Mouse (Mus musculus) MEL-GATA-1-ER (cell line): ENCODE measurements around the gene Sh3bgrl2.

Experiments
- DNase-seq: peaks from one replicate; pipeline ENCODE4 v3.0.0-alpha.2; 2012; ENCODE audit warnings: low read depth; ENCODE audit errors: extremely low read depth

Sh3bgrl2 gene

GRCm38 (mm10) chr9:83628669-83629612 is 80.8 kb downstream of the Sh3bgrl2 start:
- DNase-seq = no peak

GRCm38 (mm10) chr9:83630341-83630740 is 82.2 kb downstream of the Sh3bgrl2 start:
- DNase-seq = no peak

- no peak for DNase-seq
Measured at GRCm38 (mm10) chr9:83631920-83632319, 83.8 kb downstream of the Sh3bgrl2 start.

GRCm38 (mm10) chr9:83634703-83635102 is 86.6 kb downstream of the Sh3bgrl2 start:
- DNase-seq = no peak

GRCm38 (mm10) chr9:83635997-83636396 is 87.9 kb downstream of the Sh3bgrl2 start:
- DNase-seq = no peak

GRCm38 (mm10) chr9:83643139-83643538 is 95.0 kb downstream of the Sh3bgrl2 start:
- no peak for DNase-seq

- no peak for DNase-seq
Measured at GRCm38 (mm10) chr9:83643833-83644232, 95.7 kb downstream of the Sh3bgrl2 start.

- DNase-seq = no peak
Measured at GRCm38 (mm10) chr9:83646215-83646614, 98.1 kb downstream of the Sh3bgrl2 start.

GRCm38 (mm10) chr9:83646691-83647090 is 98.6 kb downstream of the Sh3bgrl2 start:
- DNase-seq = no peak

GRCm38 (mm10) chr9:83647919-83648705 is 100.0 kb downstream of the Sh3bgrl2 start:
- no peak for DNase-seq

- DNase-seq = no peak
Measured at GRCm38 (mm10) chr9:83648733-83649132, 100.6 kb downstream of the Sh3bgrl2 start.

- no peak for DNase-seq
Measured at GRCm38 (mm10) chr9:83652015-83652414, 103.9 kb downstream of the Sh3bgrl2 start.

GRCm38 (mm10) chr9:83652590-83653172 is 104.6 kb downstream of the Sh3bgrl2 start:
- no peak for DNase-seq

GRCm38 (mm10) chr9:83654601-83655000 is 106.5 kb downstream of the Sh3bgrl2 start:
- DNase-seq = no peak

GRCm38 (mm10) chr9:83656960-83657651 is 109.0 kb downstream of the Sh3bgrl2 start:
- no peak for DNase-seq

- DNase-seq = no peak
Measured at GRCm38 (mm10) chr9:83657652-83658002, 109.5 kb downstream of the Sh3bgrl2 start.

- no peak for DNase-seq
Measured at GRCm38 (mm10) chr9:83659081-83659480, 111.0 kb downstream of the Sh3bgrl2 start.

- DNase-seq = no peak
Measured at GRCm38 (mm10) chr9:83661811-83662210, 113.7 kb downstream of the Sh3bgrl2 start.

- DNase-seq = no peak
Measured at GRCm38 (mm10) chr9:83663981-83664897, 116.1 kb downstream of the Sh3bgrl2 start.

GRCm38 (mm10) chr9:83664951-83665350 is 116.8 kb downstream of the Sh3bgrl2 start:
- no peak for DNase-seq
